Mouse (Mus musculus) testis, adult 2 months (tissue): ENCODE data around the gene Cpt1c.
A peak's percentile ranks its signal among the peaks of the same experiment; 100 is the strongest.

ENCODE experiments used
- CTCF ChIP-seq: fragments of 200-500 bp; IDR thresholded peaks from 2 replicates; pipeline ENCODE4 v1.5.1; 2012; ENCODE audit warnings: low read depth, mild to moderate bottlenecking, inconsistent platforms, low read length, moderate library complexity; ENCODE audit not compliant: control insufficient read depth, insufficient read depth, insufficient replicate concordance
- POLR2A ChIP-seq: fragments of 200-500 bp; IDR thresholded peaks from 2 replicates; pipeline ENCODE4 v1.6.1; 2012; ENCODE audit warnings: low read depth, mild to moderate bottlenecking, inconsistent platforms, low read length, moderate library complexity; ENCODE audit not compliant: control insufficient read depth

DNA sequence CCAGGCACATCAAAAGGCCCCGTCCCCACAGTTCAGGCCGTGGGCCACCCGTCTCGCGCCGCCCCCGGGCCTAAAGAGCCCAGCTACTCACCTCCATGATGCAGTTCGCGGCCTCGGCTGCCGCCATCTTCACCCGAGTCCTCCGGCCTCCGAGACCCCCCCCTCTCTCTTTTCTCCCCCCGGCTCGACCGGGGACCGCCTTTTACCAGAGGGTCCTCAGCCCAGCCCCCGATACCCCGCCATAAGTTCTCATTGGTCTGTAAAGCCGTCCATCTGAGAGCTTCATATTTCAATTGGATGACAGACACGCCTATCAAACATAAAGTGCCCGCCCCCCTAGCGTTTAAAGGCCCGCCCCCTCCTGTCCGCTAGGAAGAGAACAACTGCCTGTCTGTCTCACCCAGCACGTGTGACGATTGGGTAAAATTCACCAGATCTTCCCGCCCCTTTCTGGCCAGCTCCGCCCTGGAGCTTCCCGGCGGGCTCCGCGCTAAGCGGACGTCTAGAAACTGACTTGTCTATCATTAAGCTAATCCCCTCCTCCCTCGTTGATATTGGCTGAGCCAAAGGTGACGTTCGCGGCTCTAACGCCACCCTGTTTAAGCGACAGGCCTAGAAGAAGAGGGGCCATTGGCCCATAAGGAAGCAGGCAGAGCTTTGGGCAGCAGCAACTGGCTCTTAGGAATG is 11.7 kb upstream of the Cpt1c start, which contains the start of gene Prmt1:
- TF ChIP-seq CTCF (no peak), POLR2A (peak; percentile 60)
